ENCODE assay signal across 8 mouse cellular contexts in the genomic region with DNA sequence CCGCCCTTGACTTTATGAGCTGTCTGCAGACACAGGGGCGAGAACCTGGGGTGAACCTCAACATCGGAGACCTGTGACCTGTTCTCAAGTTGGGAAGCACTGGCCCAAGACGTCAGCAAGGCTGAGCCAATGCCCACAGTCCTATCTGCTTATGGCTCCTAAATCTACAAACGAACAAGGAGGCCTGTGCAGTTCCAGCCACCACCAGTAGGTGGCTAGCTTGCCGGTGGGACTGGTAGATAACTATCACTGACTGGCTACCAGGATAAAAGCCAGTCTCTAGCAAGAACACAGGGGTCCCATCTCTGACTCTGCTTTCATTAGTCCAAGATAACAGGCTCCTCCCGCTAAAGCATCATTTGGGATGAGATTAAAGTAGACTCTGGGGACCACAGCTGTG.
DNase-seq lines count a peak whose midpoint lies in the region; ATAC-seq lines count a peak whose summit lies in the region.

No protein-coding gene starts in this region.

- ATAC-seq in cerebellum, adult (ENCODE audit: insufficient number of reproducible peaks, low FRiP score, low TSS enrichment), result no peak
- ATAC-seq in megakaryocyte-erythroid progenitor cell, adult 5-6 weeks (replicated peaks; ENCODE audit: low FRiP score, low TSS enrichment, poor library complexity, severe bottlenecking), result peak; percentile 68

- DNase-seq in cerebellum, adult 11 months, result peak; percentile 48
- peak; percentile 60 to 89 for DNase-seq in adrenal gland, adult (ENCODE audit: inconsistent age in 2 of 2, low spot score in 1 of 2)
- DNase-seq in embryo, embryonic 10.5 days (ENCODE audit: low spot score), result peak; percentile 89
- peak; percentile 70 to 82 for DNase-seq in heart, postnatal 14 days
- peak; percentile 47 for DNase-seq in left cerebral cortex, adult 11 months (ENCODE audit: low spot score)
- DNase-seq in spleen, adult 12 weeks (ENCODE audit: low spot score), result peak; percentile 32

- intact Hi-C loops in heart, postnatal 14 days (cut with DNase I), result loop anchor here (2.0 to 10.0 kb wide), 6 partner anchors 107 to 817 kb away; a partner anchor contains a TSS

Comparison
In these comparisons a context has a peak if more than half of its experiments do, and no peak if none do; other contexts are left out.
1. DNase-seq: peak in every context shown above with its lines; median percentile 89 in embryo, embryonic 10.5 days; 76 in heart, postnatal 14 days; 74 in adrenal gland, adult; 48 in cerebellum, adult 11 months; 47 in left cerebral cortex, adult 11 months; 32 in spleen, adult 12 weeks.